Mouse (Mus musculus): ENCODE results near the gene Runx2. TPM values are rescaled to one million over a fixed set of nuclear protein-coding genes. Genes with fewer than 3 reads are reported as not detected.

Gene Runx2
- polyA plus RNA-seq, 1 experiment from 2014 or later, result 1.3 TPM

- no peaks in the 10 kb centered on the region for H3K9me3 ChIP-seq (replicated peaks)
- H3K4me3 ChIP-seq (replicated peaks), result no peak overlapping the region
- no peak overlapping the region for H3K9ac ChIP-seq
- ATAC-seq (replicated peaks; ENCODE audit: low FRiP score), result no peak
- H3K36me3 ChIP-seq, result no peaks in the 10 kb centered on the region
- H3K4me2 ChIP-seq, result no peak overlapping the region
- peaks cover 3% of the 10 kb centered on the region; the same call in 1 of the 2 replicates for H3K27me3 ChIP-seq
- 70% methylated on average over 4 of the region's 4 CpGs for WGBS
- no peak overlapping the region for H3K27ac ChIP-seq
- no peaks in the 10 kb centered on the region for H3K4me1 ChIP-seq
These were observed 350.9 kb downstream of the Runx2 start for GRCm38 (mm10) chr17:44463679-44464078.

GRCm38 (mm10) chr17:44460156-44460555 lies 354.4 kb downstream of the Runx2 start:
- Histone ChIP-seq H3K4me3 (replicated peaks) (no peak overlapping the region), H3K4me1 (peaks cover 5% of the 10 kb centered on the region; the same call in 1 of the 2 replicates), H3K27ac (no peak overlapping the region), H3K9ac (no peak overlapping the region), H3K36me3 (no peaks in the 10 kb centered on the region), H3K4me2 (no peak overlapping the region), H3K9me3 (replicated peaks) (no peaks in the 10 kb centered on the region), H3K27me3 (peaks cover 12% of the 10 kb centered on the region)
- no peak for ATAC-seq (replicated peaks; ENCODE audit: low FRiP score)
- 92% methylated on average over 6 of the region's 6 CpGs for WGBS

GRCm38 (mm10) chr17:44459029-44459428 lies 355.6 kb downstream of the Runx2 start:
- no peak for ATAC-seq (replicated peaks; ENCODE audit: low FRiP score)
- H3K36me3 ChIP-seq, result no peaks in the 10 kb centered on the region
- peaks cover 5% of the 10 kb centered on the region; the same call in 1 of the 2 replicates for H3K4me1 ChIP-seq
- H3K4me2 ChIP-seq, result no peak overlapping the region
- 87% methylated on average over 4 of the region's 4 CpGs for WGBS
- no peak overlapping the region for H3K4me3 ChIP-seq (replicated peaks)
- no peaks in the 10 kb centered on the region for H3K9me3 ChIP-seq (replicated peaks)
- H3K27me3 ChIP-seq, result peaks cover 23% of the 10 kb centered on the region
- no peak overlapping the region for H3K9ac ChIP-seq
- H3K27ac ChIP-seq, result no peak overlapping the region

GRCm38 (mm10) chr17:44456696-44457095 lies 357.9 kb downstream of the Runx2 start:
- Histone ChIP-seq H3K9me3 (replicated peaks) (no peaks in the 10 kb centered on the region), H3K9ac (no peak overlapping the region), H3K27me3 (peaks cover 27% of the 10 kb centered on the region), H3K4me1 (peaks cover 5% of the 10 kb centered on the region; the same call in 1 of the 2 replicates), H3K36me3 (no peaks in the 10 kb centered on the region), H3K27ac (no peak overlapping the region), H3K4me2 (no peak overlapping the region), H3K4me3 (replicated peaks) (no peak overlapping the region)
- ATAC-seq (replicated peaks; ENCODE audit: low FRiP score), result no peak
- WGBS, result 84% methylated on average over 3 of the region's 3 CpGs

GRCm38 (mm10) chr17:44455681-44456600 lies 358.7 kb downstream of the Runx2 start:
- WGBS, result 26% methylated on average over 12 of the region's 12 CpGs
- H3K9ac ChIP-seq, result no peak overlapping the region
- H3K4me3 ChIP-seq (replicated peaks), result no peak overlapping the region
- H3K27ac ChIP-seq, result no peak overlapping the region
- peak; percentile 70; the same call in 1 of the 2 replicates for ATAC-seq (replicated peaks; ENCODE audit: low FRiP score)
- H3K4me2 ChIP-seq, result 0 out of 2 replicates have a peak overlapping the region, but pooled peaks have one; percentile 32
- no peaks in the 10 kb centered on the region for H3K9me3 ChIP-seq (replicated peaks)
- no peaks in the 10 kb centered on the region for H3K36me3 ChIP-seq
- H3K4me1 ChIP-seq, result peaks cover 5% of the 10 kb centered on the region; the same call in 1 of the 2 replicates
- H3K27me3 ChIP-seq, result peaks cover 27% of the 10 kb centered on the region

GRCm38 (mm10) chr17:44449915-44450471 lies 364.6 kb downstream of the Runx2 start:
- Histone ChIP-seq H3K27ac (no peak overlapping the region), H3K4me1 (no peaks in the 10 kb centered on the region), H3K27me3 (peaks cover 22% of the 10 kb centered on the region), H3K4me2 (no peak overlapping the region), H3K9me3 (replicated peaks) (no peaks in the 10 kb centered on the region), H3K36me3 (no peaks in the 10 kb centered on the region), H3K9ac (no peak overlapping the region), H3K4me3 (replicated peaks) (no peak overlapping the region)
- no peak for ATAC-seq (replicated peaks; ENCODE audit: low FRiP score)
- 57% methylated on average over 9 of the region's 9 CpGs for WGBS

Other genes with a start within 250 kb of the Runx2 start
- gene Supt3, start 37.6 kb downstream of the Runx2 start, polyA plus RNA-seq (2015; fragmentation: Nextera tagmentation; extraction: Ambion mirVana), result 22.4 and 23.0 TPM in 2 replicates

Measured in kidney, embryonic 15.5 days (tissue).